Mouse (Mus musculus): ENCODE data around the gene Pibf1. TPM values are rescaled to one million over a fixed set of nuclear protein-coding genes. Genes with fewer than 3 reads are reported as not detected.

Pibf1 gene
- total and polyA plus RNA-seq, 3 experiments = 11.8 to 24.7 (median 13.9) TPM

DNA sequence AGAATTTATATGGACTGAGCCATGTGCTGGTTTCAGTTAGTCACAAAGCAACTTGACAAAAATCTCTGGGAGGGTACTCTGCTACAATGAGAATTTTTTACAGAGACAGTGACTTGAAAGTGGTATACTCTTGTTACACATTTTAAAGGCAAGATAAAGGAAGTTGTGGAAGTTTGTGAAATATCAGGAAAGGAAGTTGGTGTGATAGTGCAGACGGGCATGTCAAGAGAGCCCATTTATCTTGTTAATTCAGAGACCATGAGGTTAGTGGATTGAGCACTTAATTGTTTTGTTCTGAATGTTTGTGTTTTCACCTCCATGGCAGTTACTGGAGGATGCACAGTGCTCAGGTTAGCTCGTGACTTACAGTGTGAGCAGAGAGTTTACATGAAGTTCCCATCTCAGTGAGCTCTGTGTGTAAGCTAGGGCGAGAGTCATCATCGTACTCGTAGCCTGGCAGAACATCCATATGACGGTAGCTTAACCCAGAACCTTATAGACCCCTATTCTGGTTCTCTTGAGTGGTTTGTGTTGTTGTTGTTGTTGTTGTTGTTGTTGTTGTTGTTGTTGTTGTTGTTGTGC is 5.4 kb downstream of the Pibf1 start:
- in situ Hi-C loops (cut with MboI; ENCODE audit: low pct_ligation_motif_present, low pct_unique_long_range_greater_than_20kb, low sequenced_read_pairs) (no loop called here), dilution Hi-C loops (cut with MboI; ENCODE audit: extremely low pct_ligation_motif_present, extremely low pct_unique_long_range_greater_than_20kb, low sequenced_read_pairs) (no loop called here)
- Histone ChIP-seq H3K4me1 (ENCODE audit: control insufficient read depth in 1 of 2, insufficient read depth in 2 of 2) (peaks cover 2 to 4% of the 10 kb centered on the region in 2 experiments; a peak in 2 of 4 replicates), H3K36me3 (replicated peaks in 1 of 2; ENCODE audit: control insufficient read depth in 1 of 2, insufficient read depth in 1 of 2, low read length in 1 of 2) (peaks cover 54 to 73% of the 10 kb centered on the region in 2 experiments), H3K9ac (ENCODE audit: insufficient read depth, low read depth) (no peak overlapping the region), H3K27me3 (replicated peaks) (no peaks in the 10 kb centered on the region), H3K4me2 (ENCODE audit: insufficient read depth, low read depth, poor library complexity, severe bottlenecking) (no peak overlapping the region), H3K27ac (ENCODE audit: insufficient read depth, low read depth) (no peak overlapping the region), H3K9me3 (replicated peaks; ENCODE audit: low read length) (no peaks in the 10 kb centered on the region), H3K79me2 (replicated peaks; ENCODE audit: control insufficient read depth, extremely low read depth, insufficient read depth, poor library complexity, severe bottlenecking) (peaks cover 15% of the 10 kb centered on the region), H3K4me3 (replicated peaks in 1 of 3; ENCODE audit: low read depth in 2 of 3, low read length in 2 of 3, poor library complexity in 1 of 3) (no peak overlapping the region)
- no peak for DNase-seq (ENCODE audit: extremely low read depth)
- TF ChIP-seq MEF2A (IDR thresholded peaks at IDR 0.05; ENCODE audit: borderline replicate concordance, low read depth, low read length) = no peak

DNA sequence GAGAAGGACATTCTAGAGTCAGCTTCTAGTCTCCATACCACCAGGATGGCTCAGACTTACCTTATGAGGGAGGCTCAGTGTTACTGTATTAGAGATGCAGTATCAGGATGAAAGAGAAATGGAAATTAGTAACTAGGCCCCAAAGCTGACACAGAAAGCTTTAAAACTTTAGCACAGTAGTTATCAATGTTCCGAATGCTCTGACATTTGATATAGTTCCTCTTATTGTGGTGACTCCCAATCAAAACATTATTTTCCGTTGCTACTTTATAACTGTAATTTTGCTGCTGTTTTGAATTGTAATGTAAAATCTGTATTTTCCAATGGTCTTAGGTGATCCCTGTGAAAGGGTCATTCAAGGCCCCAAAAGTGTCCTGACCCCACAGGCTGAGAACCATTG is 7.4 kb downstream of the Pibf1 start:
- Histone ChIP-seq H3K4me3 (replicated peaks in 1 of 3; ENCODE audit: low read depth in 2 of 3, low read length in 2 of 3, poor library complexity in 1 of 3) (no peak overlapping the region), H3K36me3 (replicated peaks in 1 of 2; ENCODE audit: control insufficient read depth in 1 of 2, insufficient read depth in 1 of 2, low read length in 1 of 2) (peaks cover 62 to 85% of the 10 kb centered on the region in 2 experiments), H3K9ac (ENCODE audit: insufficient read depth, low read depth) (no peak overlapping the region), H3K9me3 (replicated peaks; ENCODE audit: low read length) (no peaks in the 10 kb centered on the region), H3K27me3 (replicated peaks) (no peaks in the 10 kb centered on the region), H3K79me2 (replicated peaks; ENCODE audit: control insufficient read depth, extremely low read depth, insufficient read depth, poor library complexity, severe bottlenecking) (peaks cover 6% of the 10 kb centered on the region), H3K4me1 (ENCODE audit: control insufficient read depth in 1 of 2, insufficient read depth in 2 of 2) (peaks cover 0 to 2% of the 10 kb centered on the region in 2 experiments; a peak in 1 of 4 replicates), H3K4me2 (ENCODE audit: insufficient read depth, low read depth, poor library complexity, severe bottlenecking) (no peak overlapping the region), H3K27ac (ENCODE audit: insufficient read depth, low read depth) (no peak overlapping the region)
- TF ChIP-seq HCFC1 (IDR thresholded peaks at IDR 0.05; ENCODE audit: low read depth, low read length) (no peak), TBP (conservative IDR thresholded peaks at IDR 0.05; ENCODE audit: low read depth, low read length) (no peak), PAX5 (IDR thresholded peaks at IDR 0.05; ENCODE audit: low read length) (no peak), MAZ (IDR thresholded peaks at IDR 0.05; ENCODE audit: low read depth, low read length) (no peak), NRF1 (IDR thresholded peaks at IDR 0.05; ENCODE audit: low read depth, low read length) (no peak), CHD1 (IDR thresholded peaks at IDR 0.05; ENCODE audit: low read depth, low read length) (no peak), GABPA (IDR thresholded peaks at IDR 0.05; ENCODE audit: insufficient replicate concordance, low read depth, low read length) (no peak), BHLHE40 (IDR thresholded peaks at IDR 0.05; ENCODE audit: low read depth, low read length) (no peak)
- dilution Hi-C loops (cut with MboI; ENCODE audit: extremely low pct_ligation_motif_present, extremely low pct_unique_long_range_greater_than_20kb, low sequenced_read_pairs) = no loop called here
- DNase-seq (ENCODE audit: extremely low read depth) = no peak
- in situ Hi-C loops (cut with MboI; ENCODE audit: low pct_ligation_motif_present, low pct_unique_long_range_greater_than_20kb, low sequenced_read_pairs) = no loop called here

DNA sequence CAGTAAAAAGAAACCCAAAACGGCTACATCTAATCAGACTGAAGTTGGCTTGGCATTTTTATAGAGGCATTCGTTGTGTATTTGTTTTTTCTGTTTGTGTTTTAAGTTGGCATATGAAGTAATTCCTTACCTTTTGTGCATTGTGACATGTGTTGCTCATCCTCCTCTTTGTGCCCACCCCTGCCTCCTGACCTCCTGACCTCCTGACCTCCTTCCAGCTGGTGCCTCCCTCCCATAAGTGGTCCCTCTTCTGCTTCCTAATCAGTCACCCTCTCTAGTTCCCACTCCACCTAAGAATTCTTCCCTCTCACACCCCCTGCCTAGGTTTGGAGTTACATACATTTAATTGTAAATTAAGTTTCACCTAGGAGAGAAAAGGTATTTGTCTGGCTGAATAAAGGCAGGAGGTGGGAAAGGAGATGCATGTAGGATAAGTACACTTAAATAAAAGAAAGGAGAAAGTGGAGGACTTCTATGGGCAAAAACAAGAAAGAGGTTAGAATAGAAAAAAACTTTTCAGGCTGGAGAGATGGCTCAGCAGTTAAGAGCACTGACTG is 8.5 kb downstream of the Pibf1 start:
- Histone ChIP-seq H3K4me2 (ENCODE audit: insufficient read depth, low read depth, poor library complexity, severe bottlenecking) (no peak overlapping the region), H3K36me3 (replicated peaks in 1 of 2; ENCODE audit: control insufficient read depth in 1 of 2, insufficient read depth in 1 of 2, low read length in 1 of 2) (peaks cover 62 to 85% of the 10 kb centered on the region in 2 experiments), H3K79me2 (replicated peaks; ENCODE audit: control insufficient read depth, extremely low read depth, insufficient read depth, poor library complexity, severe bottlenecking) (peaks cover 6% of the 10 kb centered on the region), H3K4me3 (replicated peaks in 1 of 3; ENCODE audit: low read depth in 2 of 3, low read length in 2 of 3, poor library complexity in 1 of 3) (no peak overlapping the region), H3K27me3 (replicated peaks) (no peaks in the 10 kb centered on the region), H3K27ac (ENCODE audit: insufficient read depth, low read depth) (no peak overlapping the region), H3K4me1 (ENCODE audit: control insufficient read depth in 1 of 2, insufficient read depth in 2 of 2) (no peaks in the 10 kb centered on the region), H3K9ac (ENCODE audit: insufficient read depth, low read depth) (no peak overlapping the region), H3K9me3 (replicated peaks; ENCODE audit: low read length) (no peaks in the 10 kb centered on the region)
- TF ChIP-seq JUN (IDR thresholded peaks at IDR 0.05; ENCODE audit: insufficient read depth, low read depth, low read length) (no peak), ZC3H11A (IDR thresholded peaks at IDR 0.05; ENCODE audit: low read depth, low read length) (no peak), NRF1 (IDR thresholded peaks at IDR 0.05; ENCODE audit: low read depth, low read length) (no peak), ZNF384 (IDR thresholded peaks at IDR 0.05; ENCODE audit: low read depth, low read length) (no peak), EP300 (IDR thresholded peaks at IDR 0.05; ENCODE audit: low read length) (no peak), TCF12 (IDR thresholded peaks at IDR 0.05; ENCODE audit: low read depth, low read length) (no peak), CTCF (conservative IDR thresholded peaks at IDR 0.05 in 1 of 2, IDR thresholded peaks at IDR 0.05 in 1 of 2; ENCODE audit: low read depth in 2 of 2, low read length in 2 of 2) (no peak), E2F4 (IDR thresholded peaks at IDR 0.05; ENCODE audit: insufficient replicate concordance, low read depth, low read length) (no peak), MYC (IDR thresholded peaks at IDR 0.05; ENCODE audit: low read depth, low read length) (no peak), ZKSCAN1 (IDR thresholded peaks at IDR 0.05; ENCODE audit: borderline replicate concordance, low read depth, low read length) (no peak), SIN3A (IDR thresholded peaks at IDR 0.05; ENCODE audit: low read length) (no peak), IRF4 (IDR thresholded peaks at IDR 0.05; ENCODE audit: low read depth, low read length) (no peak), MXI1 (IDR thresholded peaks at IDR 0.05; ENCODE audit: low read depth, low read length) (no peak), SMC3 (IDR thresholded peaks at IDR 0.05; ENCODE audit: low read depth, low read length) (no peak), MAZ (IDR thresholded peaks at IDR 0.05; ENCODE audit: low read depth, low read length) (no peak), NELFE (IDR thresholded peaks at IDR 0.05; ENCODE audit: low read depth, low read length) (no peak), BHLHE40 (IDR thresholded peaks at IDR 0.05; ENCODE audit: low read depth, low read length) (no peak)
- dilution Hi-C loops (cut with MboI; ENCODE audit: extremely low pct_ligation_motif_present, extremely low pct_unique_long_range_greater_than_20kb, low sequenced_read_pairs) = no loop called here
- no peak for DNase-seq (ENCODE audit: extremely low read depth)
- in situ Hi-C loops (cut with MboI; ENCODE audit: low pct_ligation_motif_present, low pct_unique_long_range_greater_than_20kb, low sequenced_read_pairs) = no loop called here

All from CH12.LX (cell line).